Mouse (Mus musculus) layer of hippocampus, adult 2 months (tissue): ENCODE data around the gene Cep83. TPM values are rescaled to one million over a fixed set of nuclear protein-coding genes. Genes with fewer than 3 reads are reported as not detected.

Experiments
- DNase-seq, 2 experiments: peaks; one replicate each; pipeline ENCODE4 v3.0.0; 2022; ENCODE audit warnings: low spot score in 2 of 2
- H3K27ac ChIP-seq: fragments of 200-600 bp; 2 replicates; pipeline ENCODE4 v1.8.1; 2022
- H3K4me3 ChIP-seq: fragments of 200-600 bp; 2 replicates; pipeline ENCODE4 v1.8.1; 2022; ENCODE audit warnings: mild to moderate bottlenecking
- CTCF ChIP-seq: fragments of 200-600 bp; conservative IDR thresholded peaks from 2 replicates; pipeline ENCODE4 v1.8.1; 2022; ENCODE audit warnings: antibody characterized with exemption, mild to moderate bottlenecking, moderate library complexity
- long read RNA-seq, 2 experiments: library from polyadenylated mRNA; stranded (forward); transcript quantifications; one replicate each; pipeline ENCODE4 v2.0.0; 2021; ENCODE audit warnings: borderline mapping rate in 2 of 2
- total RNA-seq, 2 experiments: library from RNA; stranded (reverse); gene quantifications; 2 replicates each; pipeline ENCODE4 v1.2.3; 2021

Cep83 gene
- total RNA-seq: 10 to 100 TPM; 30.6 to 32.5 TPM
- long read RNA-seq, experiment 1, transcript Cep83-201 (16 exons, 3,639 nt): major isoform, 19 of 30 reads
- long read RNA-seq, experiment 1, partial matches to known transcripts: 6 of 30 reads
- long read RNA-seq, experiment 1, other reads (novel, unspliced or antisense): 4 of 30 reads
- long read RNA-seq, experiment 2, transcript Cep83-201 (16 exons, 3,639 nt): major isoform, 21 of 33 reads
- long read RNA-seq, experiment 2, transcript Cep83-204 (4 exons, 1,842 nt): minor isoform, 6 of 33 reads
- long read RNA-seq, experiment 2, partial matches to known transcripts: 2 of 33 reads
- long read RNA-seq, experiment 2, other reads (novel, unspliced or antisense): 4 of 33 reads

GRCm38 (mm10) chr10:94688420-94689175 lies at the start of gene Cep83:
Gene Cep83, plus strand, starts transcription at chr10:94688654.
- peak; percentile 93 to 96 for DNase-seq
- peak within 1 kb of the TSS; percentile 97 for H3K27ac ChIP-seq
- H3K4me3 ChIP-seq: peak within 1 kb of the TSS; percentile 98
- TF ChIP-seq CTCF: no peak

GRCm38 (mm10) chr10:94639281-94639680 lies 49.2 kb upstream of the Cep83 start:
- H3K4me3 ChIP-seq: no peak overlapping the region
- no peak for TF ChIP-seq CTCF
- H3K27ac ChIP-seq: no peak overlapping the region
- no peak for DNase-seq

- Histone ChIP-seq H3K4me3 (no peak overlapping the region), H3K27ac (no peak overlapping the region)
- TF ChIP-seq CTCF: no peak
- no peak for DNase-seq
Observed at GRCm38 (mm10) chr10:94640067-94640466, 48.4 kb upstream of the Cep83 start.

GRCm38 (mm10) chr10:94664036-94664435 lies 24.4 kb upstream of the Cep83 start:
- no peak for DNase-seq
- no peak overlapping the region for H3K27ac ChIP-seq
- no peak overlapping the region for H3K4me3 ChIP-seq
- TF ChIP-seq CTCF: no peak

GRCm38 (mm10) chr10:94664455-94664854 lies 24.0 kb upstream of the Cep83 start:
- no peak overlapping the region for H3K27ac ChIP-seq
- TF ChIP-seq CTCF: peak; percentile 34
- DNase-seq: no peak

GRCm38 (mm10) chr10:94668147-94668546 lies 20.3 kb upstream of the Cep83 start:
- no peak for TF ChIP-seq CTCF

More at GRCm38 (mm10) chr10:94664455-94664854, 24.0 kb upstream of the Cep83 start:
- H3K4me3 ChIP-seq: no peak overlapping the region

GRCm38 (mm10) chr10:94687801-94688419 lies 544 bp upstream of the Cep83 start:
- Histone ChIP-seq H3K27ac (peak overlapping the region; percentile 97), H3K4me3 (peak overlapping the region; percentile 98)
- no peak for DNase-seq
- TF ChIP-seq CTCF: no peak

More at GRCm38 (mm10) chr10:94668147-94668546, 20.3 kb upstream of the Cep83 start:
- H3K27ac ChIP-seq: no peak overlapping the region
- DNase-seq: no peak
- no peak overlapping the region for H3K4me3 ChIP-seq

- DNase-seq: no peak
- H3K4me3 ChIP-seq: peak overlapping the region; percentile 98
- no peak for TF ChIP-seq CTCF
Observed at GRCm38 (mm10) chr10:94689176-94689510, 689 bp downstream of the Cep83 start.

GRCm38 (mm10) chr10:94690376-94690775 lies 1.9 kb downstream of the Cep83 start:
- H3K27ac ChIP-seq: no peak overlapping the region
- no peak overlapping the region for H3K4me3 ChIP-seq
- no peak for TF ChIP-seq CTCF
- DNase-seq: no peak

More at GRCm38 (mm10) chr10:94689176-94689510, 689 bp downstream of the Cep83 start:
- peak overlapping the region; percentile 97 for H3K27ac ChIP-seq

- TF ChIP-seq CTCF: no peak
- Histone ChIP-seq H3K27ac (no peak overlapping the region), H3K4me3 (no peak overlapping the region)
- no peak for DNase-seq
Observed at GRCm38 (mm10) chr10:94692163-94692562, 3.7 kb downstream of the Cep83 start.

- TF ChIP-seq CTCF: peak; percentile 56
Observed at GRCm38 (mm10) chr10:94705643-94706258, 17.3 kb downstream of the Cep83 start.

GRCm38 (mm10) chr10:94706695-94707094 lies 18.2 kb downstream of the Cep83 start:
- no peak for TF ChIP-seq CTCF
- DNase-seq: no peak
- no peak overlapping the region for H3K4me3 ChIP-seq
- H3K27ac ChIP-seq: peak overlapping the region; percentile 33; the same call in 1 of the 2 replicates

More at GRCm38 (mm10) chr10:94705643-94706258, 17.3 kb downstream of the Cep83 start:
- Histone ChIP-seq H3K4me3 (no peak overlapping the region), H3K27ac (no peak overlapping the region)
- peak in 1 of 2 experiments; percentile 42 for DNase-seq
